Mouse (Mus musculus): ENCODE data around the gene Gm38655. TPM values are rescaled to one million over a fixed set of nuclear protein-coding genes. Genes with fewer than 3 reads are reported as not detected.
A peak's percentile ranks its signal among the peaks of the same experiment; 100 is the strongest.

The Gm38655 gene
- polyA plus RNA-seq, 1 experiment from 2014 or later: not detected

GRCm38 (mm10) chr17:25184961-25185360 lies 9.7 kb upstream of the Gm38655 start:
- peak overlapping the region; percentile 82 for H3K27ac ChIP-seq (ENCODE audit: low read depth, low read length)
- H3K4me2 ChIP-seq: peak overlapping the region; percentile 76
- no peak for DNase-seq (ENCODE audit: low spot score)
- H3K9me3 ChIP-seq (ENCODE audit: control insufficient read depth, low read length): no peaks in the 10 kb centered on the region
- H3K27me3 ChIP-seq (replicated peaks; ENCODE audit: control insufficient read depth, insufficient read depth, low read length): no peaks in the 10 kb centered on the region
- peak overlapping the region; percentile 99 for H3K4me3 ChIP-seq (ENCODE audit: low read depth, low read length)
- H3K36me3 ChIP-seq (ENCODE audit: control insufficient read depth, insufficient read depth, low read length): no peaks in the 10 kb centered on the region
- H3K9ac ChIP-seq (ENCODE audit: low read depth, low read length): peak overlapping the region; percentile 93
- peaks cover 23% of the 10 kb centered on the region for H3K4me1 ChIP-seq (replicated peaks; ENCODE audit: control insufficient read depth, insufficient read depth, low read length)
- peak; percentile 22 for ATAC-seq (replicated peaks; ENCODE audit: low FRiP score)
- WGBS: 5% methylated on average over 17 of the region's 17 CpGs

GRCm38 (mm10) chr17:25184129-25184691 lies 8.9 kb upstream of the Gm38655 start, which contains the start of gene BC003965:
Gene BC003965, plus strand, starts transcription at chr17:25184554.
- peaks cover 18% of the 10 kb centered on the region for H3K4me1 ChIP-seq (replicated peaks; ENCODE audit: control insufficient read depth, insufficient read depth, low read length)
- peak within 1 kb of the TSS; percentile 93 for H3K9ac ChIP-seq (ENCODE audit: low read depth, low read length)
- DNase-seq (ENCODE audit: low spot score) (peak; percentile 99), ATAC-seq (replicated peaks; ENCODE audit: low FRiP score) (peak; percentile 81)
- under 1% methylated on average over 50 of the region's 50 CpGs for WGBS
- H3K4me3 ChIP-seq (ENCODE audit: low read depth, low read length): peak within 1 kb of the TSS; percentile 99
- no peaks in the 10 kb centered on the region for H3K9me3 ChIP-seq (ENCODE audit: control insufficient read depth, low read length)
- H3K36me3 ChIP-seq (ENCODE audit: control insufficient read depth, insufficient read depth, low read length): no peaks in the 10 kb centered on the region
- no peaks in the 10 kb centered on the region for H3K27me3 ChIP-seq (replicated peaks; ENCODE audit: control insufficient read depth, insufficient read depth, low read length)
- peak within 1 kb of the TSS; percentile 76 for H3K4me2 ChIP-seq
- peak within 1 kb of the TSS; percentile 82 for H3K27ac ChIP-seq (ENCODE audit: low read depth, low read length)

- Histone ChIP-seq H3K9me3 (ENCODE audit: control insufficient read depth, low read length) (no peaks in the 10 kb centered on the region), H3K4me1 (replicated peaks; ENCODE audit: control insufficient read depth, insufficient read depth, low read length) (peaks cover 17% of the 10 kb centered on the region), H3K27ac (ENCODE audit: low read depth, low read length) (no peak overlapping the region), H3K27me3 (replicated peaks; ENCODE audit: control insufficient read depth, insufficient read depth, low read length) (0 out of 2 replicates have a peak, but pooled peaks cover 3% of the 10 kb centered on the region), H3K4me3 (ENCODE audit: low read depth, low read length) (peak overlapping the region; percentile 99), H3K9ac (ENCODE audit: low read depth, low read length) (no peak overlapping the region), H3K4me2 (peak overlapping the region; percentile 76), H3K36me3 (ENCODE audit: control insufficient read depth, insufficient read depth, low read length) (no peaks in the 10 kb centered on the region)
- DNase-seq (ENCODE audit: low spot score) (no peak), ATAC-seq (replicated peaks; ENCODE audit: low FRiP score) (no peak)
These were observed 8.0 kb upstream of the Gm38655 start for GRCm38 (mm10) chr17:25183232-25183631.

- ATAC-seq (replicated peaks; ENCODE audit: low FRiP score) (no peak), DNase-seq (ENCODE audit: low spot score) (no peak)
- Histone ChIP-seq H3K4me2 (no peak overlapping the region), H3K27ac (ENCODE audit: low read depth, low read length) (no peak overlapping the region), H3K4me3 (ENCODE audit: low read depth, low read length) (no peak overlapping the region), H3K9ac (ENCODE audit: low read depth, low read length) (no peak overlapping the region), H3K9me3 (ENCODE audit: control insufficient read depth, low read length) (no peaks in the 10 kb centered on the region), H3K4me1 (replicated peaks; ENCODE audit: control insufficient read depth, insufficient read depth, low read length) (peaks cover 7% of the 10 kb centered on the region; the same call in 1 of the 2 replicates), H3K36me3 (ENCODE audit: control insufficient read depth, insufficient read depth, low read length) (no peaks in the 10 kb centered on the region), H3K27me3 (replicated peaks; ENCODE audit: control insufficient read depth, insufficient read depth, low read length) (no peaks in the 10 kb centered on the region; the same call in 1 of the 2 replicates)
- 90% methylated on average over 3 of the region's 3 CpGs for WGBS
These were observed 2.7 kb downstream of the Gm38655 start for GRCm38 (mm10) chr17:25172558-25172957.

GRCm38 (mm10) chr17:25169706-25170105 lies 5.6 kb downstream of the Gm38655 start:
- DNase-seq (ENCODE audit: low spot score) (no peak), ATAC-seq (replicated peaks; ENCODE audit: low FRiP score) (no peak)
- H3K9me3 ChIP-seq (ENCODE audit: control insufficient read depth, low read length): no peaks in the 10 kb centered on the region
- H3K27me3 ChIP-seq (replicated peaks; ENCODE audit: control insufficient read depth, insufficient read depth, low read length): no peaks in the 10 kb centered on the region; the same call in 1 of the 2 replicates
- no peaks in the 10 kb centered on the region for H3K36me3 ChIP-seq (ENCODE audit: control insufficient read depth, insufficient read depth, low read length)
- no peak overlapping the region for H3K9ac ChIP-seq (ENCODE audit: low read depth, low read length)
- no peak overlapping the region for H3K27ac ChIP-seq (ENCODE audit: low read depth, low read length)
- no peak overlapping the region for H3K4me2 ChIP-seq
- no peak overlapping the region for H3K4me3 ChIP-seq (ENCODE audit: low read depth, low read length)
- H3K4me1 ChIP-seq (replicated peaks; ENCODE audit: control insufficient read depth, insufficient read depth, low read length): no peaks in the 10 kb centered on the region
- 92% methylated on average over 2 of the region's 2 CpGs for WGBS

- Histone ChIP-seq H3K4me1 (replicated peaks; ENCODE audit: control insufficient read depth, insufficient read depth, low read length) (no peaks in the 10 kb centered on the region), H3K4me2 (no peak overlapping the region), H3K27ac (ENCODE audit: low read depth, low read length) (no peak overlapping the region), H3K36me3 (ENCODE audit: control insufficient read depth, insufficient read depth, low read length) (no peaks in the 10 kb centered on the region), H3K9me3 (ENCODE audit: control insufficient read depth, low read length) (no peaks in the 10 kb centered on the region), H3K9ac (ENCODE audit: low read depth, low read length) (no peak overlapping the region), H3K27me3 (replicated peaks; ENCODE audit: control insufficient read depth, insufficient read depth, low read length) (no peaks in the 10 kb centered on the region; the same call in 1 of the 2 replicates), H3K4me3 (ENCODE audit: low read depth, low read length) (no peak overlapping the region)
- ATAC-seq (replicated peaks; ENCODE audit: low FRiP score): no peak
- 55% methylated on average over 6 of the region's 6 CpGs for WGBS
- no peak for DNase-seq (ENCODE audit: low spot score)
These were observed 9.2 kb downstream of the Gm38655 start for GRCm38 (mm10) chr17:25165970-25166671.

GRCm38 (mm10) chr17:25164770-25165169 lies 10.5 kb downstream of the Gm38655 start:
- WGBS: 80% methylated on average over 3 of the region's 3 CpGs
- DNase-seq (ENCODE audit: low spot score) (no peak), ATAC-seq (replicated peaks; ENCODE audit: low FRiP score) (no peak)
- Histone ChIP-seq H3K9ac (ENCODE audit: low read depth, low read length) (no peak overlapping the region), H3K27ac (ENCODE audit: low read depth, low read length) (no peak overlapping the region), H3K4me3 (ENCODE audit: low read depth, low read length) (no peak overlapping the region), H3K9me3 (ENCODE audit: control insufficient read depth, low read length) (no peaks in the 10 kb centered on the region), H3K36me3 (ENCODE audit: control insufficient read depth, insufficient read depth, low read length) (peaks cover 9% of the 10 kb centered on the region), H3K27me3 (replicated peaks; ENCODE audit: control insufficient read depth, insufficient read depth, low read length) (no peaks in the 10 kb centered on the region; the same call in 1 of the 2 replicates), H3K4me1 (replicated peaks; ENCODE audit: control insufficient read depth, insufficient read depth, low read length) (no peaks in the 10 kb centered on the region), H3K4me2 (no peak overlapping the region)

GRCm38 (mm10) chr17:25163387-25163786 lies 11.9 kb downstream of the Gm38655 start:
- Histone ChIP-seq H3K36me3 (ENCODE audit: control insufficient read depth, insufficient read depth, low read length) (peaks cover 15% of the 10 kb centered on the region), H3K4me1 (replicated peaks; ENCODE audit: control insufficient read depth, insufficient read depth, low read length) (no peaks in the 10 kb centered on the region), H3K9me3 (ENCODE audit: control insufficient read depth, low read length) (no peaks in the 10 kb centered on the region), H3K4me2 (no peak overlapping the region), H3K27me3 (replicated peaks; ENCODE audit: control insufficient read depth, insufficient read depth, low read length) (no peaks in the 10 kb centered on the region; the same call in 1 of the 2 replicates), H3K27ac (ENCODE audit: low read depth, low read length) (no peak overlapping the region), H3K4me3 (ENCODE audit: low read depth, low read length) (no peak overlapping the region), H3K9ac (ENCODE audit: low read depth, low read length) (no peak overlapping the region)
- DNase-seq (ENCODE audit: low spot score) (no peak), ATAC-seq (replicated peaks; ENCODE audit: low FRiP score) (no peak)
- WGBS: 79% methylated on average over 7 of the region's 7 CpGs

- Histone ChIP-seq H3K4me3 (ENCODE audit: low read depth, low read length) (no peak within 1 kb of the TSS), H3K9me3 (ENCODE audit: control insufficient read depth, low read length) (no peaks in the 10 kb centered on the region), H3K36me3 (ENCODE audit: control insufficient read depth, insufficient read depth, low read length) (peaks cover 18% of the 10 kb centered on the region), H3K4me1 (replicated peaks; ENCODE audit: control insufficient read depth, insufficient read depth, low read length) (no peaks in the 10 kb centered on the region), H3K27ac (ENCODE audit: low read depth, low read length) (no peak within 1 kb of the TSS), H3K9ac (ENCODE audit: low read depth, low read length) (no peak within 1 kb of the TSS), H3K27me3 (replicated peaks; ENCODE audit: control insufficient read depth, insufficient read depth, low read length) (no peaks in the 10 kb centered on the region), H3K4me2 (no peak within 1 kb of the TSS)
- no peak for DNase-seq (ENCODE audit: low spot score)
- no peak for ATAC-seq (replicated peaks; ENCODE audit: low FRiP score)
- WGBS: 94% methylated on average over 1 of the region's 1 CpGs
These were observed 13.1 kb downstream of the Gm38655 start, which contains the start of gene Ccdc154 for GRCm38 (mm10) chr17:25162161-25162560. Gene Ccdc154, plus strand, starts transcription at chr17:25162461.

Data from liver, embryonic 11.5 days (tissue).